Mouse (Mus musculus) cerebral cortex, adult 2 months (tissue): ENCODE results near the gene Acyp1.

Experiments
- WGBS: fragments of 180-500 bp; shearing (Covaris S2); methylation state at CpG from one replicate; pipeline ENCODE4 v1.1.7; 2018; 5-methylcytosine and 5-hydroxymethylcytosine counted together

Acyp1 gene

GRCm38 (mm10) chr12:85280845-85281651 is 7.2 kb downstream of the Acyp1 start:
- WGBS: 33% methylated on average over 12 of the region's 12 CpGs

GRCm38 (mm10) chr12:85280105-85280844 is 8.0 kb downstream of the Acyp1 start:
- under 1% methylated on average over 31 of the region's 31 CpGs for WGBS

GRCm38 (mm10) chr12:85279396-85280080 is 8.7 kb downstream of the Acyp1 start:
- 5% methylated on average over 10 of the region's 10 CpGs for WGBS

GRCm38 (mm10) chr12:85278919-85279318 is 9.3 kb downstream of the Acyp1 start:
- 95% methylated on average over 10 of the region's 10 CpGs for WGBS

- WGBS: 78% methylated on average over 5 of the region's 5 CpGs
Observed at GRCm38 (mm10) chr12:85276273-85276672, 12.0 kb downstream of the Acyp1 start.

GRCm38 (mm10) chr12:85273508-85273907 is 14.7 kb downstream of the Acyp1 start:
- 90% methylated on average over 10 of the region's 10 CpGs for WGBS

- WGBS: 76% methylated on average over 4 of the region's 4 CpGs
Observed at GRCm38 (mm10) chr12:85271843-85272206, 16.4 kb downstream of the Acyp1 start.

GRCm38 (mm10) chr12:85271132-85271842 is 17.0 kb downstream of the Acyp1 start:
- WGBS: 78% methylated on average over 7 of the region's 7 CpGs

- under 1% methylated on average over 35 of the region's 35 CpGs for WGBS
Observed at GRCm38 (mm10) chr12:85270319-85270718, 17.9 kb downstream of the Acyp1 start, which contains the start of gene Mlh3. TSS of gene Mlh3 (minus strand) at chr12:85270599.

- 27% methylated on average over 3 of the region's 3 CpGs for WGBS
Observed at GRCm38 (mm10) chr12:85269821-85270220, 18.4 kb downstream of the Acyp1 start.

- 91% methylated on average over 3 of the region's 3 CpGs for WGBS
Observed at GRCm38 (mm10) chr12:85266248-85266647, 22.0 kb downstream of the Acyp1 start.

GRCm38 (mm10) chr12:85264940-85265339 is 23.3 kb downstream of the Acyp1 start:
- 57% methylated on average over 7 of the region's 7 CpGs for WGBS

- 76% methylated on average over 8 of the region's 8 CpGs for WGBS
Observed at GRCm38 (mm10) chr12:85264531-85264930, 23.7 kb downstream of the Acyp1 start.

GRCm38 (mm10) chr12:85263190-85263589 is 25.0 kb downstream of the Acyp1 start:
- 50% methylated on average over 5 of the region's 5 CpGs for WGBS

GRCm38 (mm10) chr12:85262489-85262888 is 25.7 kb downstream of the Acyp1 start:
- 55% methylated on average over 10 of the region's 10 CpGs for WGBS

GRCm38 (mm10) chr12:85257008-85257639 is 31.1 kb downstream of the Acyp1 start:
- WGBS: 82% methylated on average over 7 of the region's 7 CpGs

- 82% methylated on average over 7 of the region's 7 CpGs for WGBS
Observed at GRCm38 (mm10) chr12:85256074-85256751, 32.0 kb downstream of the Acyp1 start.

- WGBS: 63% methylated on average over 3 of the region's 3 CpGs
Observed at GRCm38 (mm10) chr12:85252083-85252482, 36.2 kb downstream of the Acyp1 start.

GRCm38 (mm10) chr12:85237553-85237952 is 50.7 kb downstream of the Acyp1 start:
- 95% methylated on average over 5 of the region's 5 CpGs for WGBS
